Mouse (Mus musculus): Measurements from ENCODE around the gene Galnt17.

The Galnt17 gene

GRCm38 (mm10) chr5:131120296-131120840 lies 187.9 kb downstream of the Galnt17 start:
- no peak for DNase-seq (ENCODE audit: low spot score)

DNA sequence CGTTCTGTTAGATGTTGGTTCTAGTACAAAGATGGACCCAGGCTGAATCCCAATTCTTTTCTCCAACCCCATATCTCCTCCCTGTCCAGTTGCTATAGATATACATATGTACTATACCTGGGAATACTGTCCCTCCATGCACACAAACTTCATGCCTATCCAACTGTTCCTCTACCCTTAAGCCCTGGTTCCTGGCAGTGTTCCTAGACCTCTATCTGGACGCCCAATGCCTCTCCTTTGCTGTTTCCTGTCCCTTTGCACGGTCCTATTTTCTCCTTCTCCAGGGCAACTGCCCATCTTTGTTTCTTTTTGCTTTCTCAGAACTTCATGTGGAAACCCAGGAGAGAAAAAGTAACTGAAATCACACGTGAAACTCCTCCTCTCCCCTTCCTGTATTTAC lies 188.4 kb downstream of the Galnt17 start:
- no peak for DNase-seq (ENCODE audit: low spot score)

DNA sequence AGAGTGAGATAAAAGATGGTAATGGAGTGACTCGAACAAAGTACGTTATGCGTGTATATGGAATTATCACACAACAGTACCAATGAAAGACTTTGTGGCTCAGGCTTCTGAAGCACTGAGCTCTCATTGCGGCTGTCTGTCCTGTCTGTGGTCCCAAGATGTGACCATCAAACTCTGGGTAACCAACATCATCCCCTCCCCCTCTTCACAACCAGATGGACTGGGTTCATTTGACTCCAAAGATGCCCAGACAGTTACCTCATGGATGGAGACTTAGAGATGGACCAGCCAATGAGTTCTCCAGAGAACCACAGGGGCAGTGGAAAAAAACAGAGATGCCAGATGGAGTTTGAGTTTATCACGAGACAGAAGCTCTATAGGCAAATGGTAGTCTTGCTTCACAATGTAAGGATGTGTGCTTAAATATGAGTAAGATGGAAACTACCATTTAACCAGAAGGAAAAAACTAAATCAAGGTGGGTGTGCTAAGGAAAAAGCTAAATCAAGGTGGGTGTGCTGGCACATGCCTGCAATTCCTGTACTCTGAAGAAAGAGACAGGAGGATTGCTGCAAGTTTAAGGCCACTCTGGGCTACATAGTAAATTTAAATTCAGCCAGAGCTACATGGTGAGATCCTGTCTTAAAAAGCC lies 190.8 kb downstream of the Galnt17 start:
- no peak for DNase-seq (ENCODE audit: low spot score)

DNA sequence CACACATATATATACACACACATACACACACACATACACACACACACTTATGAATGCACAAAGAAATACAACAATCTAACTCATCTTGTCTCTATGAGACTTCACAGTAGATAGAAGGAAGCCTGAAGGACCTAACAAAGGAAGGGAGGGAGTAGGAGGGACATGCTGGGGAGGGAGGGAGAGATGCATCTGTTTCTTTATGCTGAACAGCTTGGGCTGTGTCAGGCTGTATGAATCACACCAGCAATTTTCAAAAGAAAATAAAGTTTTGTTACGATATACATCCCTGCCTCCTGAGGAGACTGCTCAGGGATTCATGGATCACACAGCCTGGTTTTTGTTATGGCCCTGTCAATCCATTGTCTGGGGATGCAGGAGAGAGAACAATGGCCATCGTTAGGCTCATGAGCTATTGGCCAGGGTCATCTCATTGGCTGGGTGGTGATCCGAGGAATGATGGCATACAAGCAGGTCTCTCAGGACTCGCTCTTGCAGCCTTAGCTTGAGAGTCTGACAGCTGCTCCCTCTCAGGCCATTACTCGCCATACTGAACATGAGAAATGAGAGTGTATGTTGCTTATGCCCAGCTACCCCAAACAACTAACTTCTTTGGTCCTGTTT lies 194.3 kb downstream of the Galnt17 start:
- no peak for DNase-seq (ENCODE audit: low spot score)

GRCm38 (mm10) chr5:131107188-131107587 lies 201.1 kb downstream of the Galnt17 start:
- no peak for DNase-seq (ENCODE audit: low spot score)

DNA sequence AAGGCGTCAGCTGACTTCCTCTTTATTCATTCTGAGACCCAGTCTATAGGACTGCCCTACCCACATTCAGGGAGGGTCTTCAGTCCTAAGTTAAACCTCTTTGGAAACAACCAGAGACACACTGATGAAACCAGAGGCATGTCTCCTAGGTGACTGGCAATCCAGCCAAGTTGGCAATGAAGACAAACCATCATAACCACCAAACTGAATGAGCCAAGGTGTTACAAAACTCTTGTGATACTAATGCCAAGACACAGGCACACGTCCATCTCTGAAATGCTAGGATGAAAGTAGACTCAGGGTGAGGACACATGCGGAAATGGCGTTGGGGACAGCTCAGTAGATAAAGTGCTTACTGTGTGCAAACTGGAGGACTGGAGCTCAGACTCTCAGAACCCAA lies 211.5 kb downstream of the Galnt17 start:
- DNase-seq (ENCODE audit: low spot score): no peak

- DNase-seq (ENCODE audit: low spot score): no peak
Measured at GRCm38 (mm10) chr5:131095635-131096034, 212.7 kb downstream of the Galnt17 start.

GRCm38 (mm10) chr5:131094771-131095170 lies 213.5 kb downstream of the Galnt17 start:
- DNase-seq (ENCODE audit: low spot score): no peak

GRCm38 (mm10) chr5:131094138-131094537 lies 214.2 kb downstream of the Galnt17 start:
- DNase-seq (ENCODE audit: low spot score): no peak

DNA sequence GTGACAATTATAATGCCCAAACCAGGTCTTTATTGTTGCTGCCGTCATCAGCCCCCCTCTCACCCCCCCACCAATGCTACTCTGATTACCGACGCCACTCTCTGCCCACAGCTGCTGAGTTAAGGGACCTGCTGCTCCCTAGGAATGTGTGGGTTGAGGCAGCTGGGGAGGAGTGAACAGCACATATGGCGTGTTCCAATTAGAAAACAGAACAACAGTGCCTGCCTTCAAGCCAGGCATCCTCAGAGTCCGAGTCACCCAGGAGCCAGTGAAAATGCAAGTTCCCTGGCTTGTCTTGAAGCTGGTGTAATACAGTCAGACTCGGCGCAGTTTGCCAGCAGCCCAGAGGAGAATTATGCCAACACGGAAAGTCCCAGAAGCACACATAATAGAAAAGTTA lies 218.4 kb downstream of the Galnt17 start:
- no peak for DNase-seq (ENCODE audit: low spot score)

DNA sequence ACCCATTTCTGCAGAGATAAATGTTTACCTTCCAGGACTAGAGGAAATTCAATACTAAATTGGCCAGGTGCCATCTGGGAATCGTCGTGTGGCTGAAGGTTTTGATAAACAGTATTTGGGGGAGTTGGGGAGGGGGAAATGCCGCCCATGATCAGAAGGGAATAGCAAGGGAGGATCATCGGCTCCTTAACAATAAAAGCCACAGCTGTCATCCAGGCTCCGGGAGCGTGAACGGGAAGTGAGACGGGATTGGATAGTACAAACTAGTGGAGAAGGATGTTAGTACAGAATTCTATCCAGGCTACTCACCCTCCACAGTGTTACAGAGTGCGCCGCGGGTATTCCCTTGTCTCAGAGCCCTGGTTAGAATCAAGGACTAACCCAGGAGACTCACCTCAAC lies 219.4 kb downstream of the Galnt17 start:
- DNase-seq (ENCODE audit: low spot score): no peak

- no peak for DNase-seq (ENCODE audit: low spot score)
Measured at GRCm38 (mm10) chr5:131083072-131083657, 225.1 kb downstream of the Galnt17 start.

- DNase-seq (ENCODE audit: low spot score): no peak
Measured at GRCm38 (mm10) chr5:131077682-131078081, 230.6 kb downstream of the Galnt17 start.

DNA sequence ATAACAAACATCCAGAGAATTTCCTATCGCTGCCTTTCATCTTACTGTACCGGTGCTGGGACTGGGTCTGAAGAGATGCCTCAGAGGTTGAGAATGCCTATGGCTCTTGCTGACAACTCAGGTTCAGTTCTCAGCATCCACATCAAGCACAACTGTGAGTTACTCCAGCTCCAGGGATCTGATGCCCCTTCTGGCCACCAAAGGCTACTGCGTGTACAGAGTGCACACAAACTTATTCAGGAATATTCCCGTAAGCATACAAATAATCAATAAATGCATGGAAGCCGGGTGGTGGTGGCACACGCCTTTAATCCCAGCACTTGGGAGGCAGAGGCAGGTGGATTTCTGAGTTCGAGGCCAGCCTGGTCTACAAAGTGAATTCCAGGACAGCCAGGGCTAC lies 232.5 kb downstream of the Galnt17 start:
- no peak for DNase-seq (ENCODE audit: low spot score)

- no peak for DNase-seq (ENCODE audit: low spot score)
Measured at GRCm38 (mm10) chr5:131074295-131074694, 234.0 kb downstream of the Galnt17 start.

- no peak for DNase-seq (ENCODE audit: low spot score)
Measured at GRCm38 (mm10) chr5:131065174-131065573, 243.1 kb downstream of the Galnt17 start.

GRCm38 (mm10) chr5:131048505-131048904 lies 259.8 kb downstream of the Galnt17 start:
- no peak for DNase-seq (ENCODE audit: low spot score)

GRCm38 (mm10) chr5:131043130-131043529 lies 265.2 kb downstream of the Galnt17 start:
- no peak for DNase-seq (ENCODE audit: low spot score)

GRCm38 (mm10) chr5:131040441-131040840 lies 267.9 kb downstream of the Galnt17 start:
- no peak for DNase-seq (ENCODE audit: low spot score)

- DNase-seq (ENCODE audit: low spot score): no peak
Measured at GRCm38 (mm10) chr5:131039611-131040313, 268.5 kb downstream of the Galnt17 start.

DNA sequence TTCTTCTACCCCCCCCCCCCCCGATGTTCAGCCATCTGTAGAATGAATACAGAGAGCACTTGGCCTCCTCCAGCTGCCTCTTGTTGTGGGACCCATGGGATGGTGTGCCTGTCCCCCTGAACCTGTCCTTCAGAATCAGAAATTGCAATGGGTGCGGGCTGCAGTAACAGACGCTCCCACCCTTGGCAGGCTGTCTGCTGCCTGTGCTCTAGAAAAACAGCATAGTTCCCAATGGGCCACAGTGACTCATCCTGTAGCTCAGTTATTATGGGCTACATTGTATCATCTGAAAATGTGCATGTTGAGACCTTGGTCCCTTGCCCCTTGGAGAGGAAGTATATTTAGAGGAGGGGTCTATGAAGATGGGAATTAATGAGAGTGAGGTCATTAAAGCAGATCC lies 283.8 kb downstream of the Galnt17 start:
- no peak for DNase-seq (ENCODE audit: low spot score)

GRCm38 (mm10) chr5:131022396-131022993 lies 285.8 kb downstream of the Galnt17 start:
- DNase-seq (ENCODE audit: low spot score): no peak

Measured in adipocyte (in vitro differentiated cells).